Mouse (Mus musculus) stomach, postnatal 0 days (tissue): ENCODE results near the gene Ttll11. TPM values are rescaled to one million over a fixed set of nuclear protein-coding genes. Genes with fewer than 3 reads are reported as not detected.

Experiments used
- ATAC-seq: fragments of 200-750 bp; cut with Nextera tagmentation; 2 replicates; pipeline ENCODE4 v1.8.0; 2017; ENCODE audit not compliant: low FRiP score, low TSS enrichment
- DNase-seq: peaks from one replicate; pipeline ENCODE4 v3.0.0-alpha.2; 2016; ENCODE audit warnings: low spot score
- H3K27ac ChIP-seq: fragments of 300-500 bp; sonication (generic); replicated peaks from 2 replicates; pipeline ENCODE4 v1.5.1; 2014; ENCODE audit warnings: mild to moderate bottlenecking, control low read depth
- H3K27me3 ChIP-seq: fragments of 300-500 bp; sonication (generic); 2 replicates; pipeline ENCODE4 v1.6.1; 2014; ENCODE audit warnings: low read length; ENCODE audit not compliant: control insufficient read depth, insufficient read depth
- H3K36me3 ChIP-seq: fragments of 300-500 bp; sonication (generic); 2 replicates; pipeline ENCODE4 v1.6.1; 2014; ENCODE audit warnings: low read length, mixed read lengths; ENCODE audit not compliant: control insufficient read depth, insufficient read depth
- H3K4me1 ChIP-seq: fragments of 300-500 bp; sonication (generic); replicated peaks from 2 replicates; pipeline ENCODE4 v1.6.1; 2014; ENCODE audit warnings: antibody characterized with exemption; ENCODE audit not compliant: control insufficient read depth, insufficient read depth
- H3K4me2 ChIP-seq: fragments of 300-500 bp; sonication (generic); replicated peaks from 2 replicates; pipeline ENCODE4 v1.6.1; 2014; ENCODE audit warnings: low read depth, mild to moderate bottlenecking, control low read depth, moderate library complexity
- H3K4me3 ChIP-seq: fragments of 300-500 bp; sonication (generic); 2 replicates; pipeline ENCODE4 v1.5.1; 2014; ENCODE audit warnings: low read depth, low read length, control low read depth
- H3K9ac ChIP-seq: fragments of 300-500 bp; sonication (generic); 2 replicates; pipeline ENCODE4 v1.6.1; 2014; ENCODE audit warnings: mild to moderate bottlenecking, low read length, control low read depth, mixed read lengths
- H3K9me3 ChIP-seq: fragments of 300-500 bp; sonication (generic); 2 replicates; pipeline ENCODE4 v1.6.1; 2016; ENCODE audit warnings: low read length; ENCODE audit not compliant: control insufficient read depth
- CTCF ChIP-seq: IDR thresholded peaks from 2 replicates; pipeline ENCODE4 v1.5.1; 2016; ENCODE audit warnings: antibody characterized with exemption, low read depth, mild to moderate bottlenecking, moderate library complexity
- EP300 ChIP-seq: optimal IDR thresholded peaks from 2 replicates; pipeline ENCODE3; 2016; ENCODE audit warnings: antibody characterized with exemption
- WGBS: fragments of 180-500 bp; shearing (Covaris S2); extraction: QIAGEN DNeasy Blood & Tissue Kit; methylation state at CpG from one replicate; pipeline ENCODE4 v1.1.7; 2014; 5-methylcytosine and 5-hydroxymethylcytosine counted together
- polyA plus RNA-seq: library from polyadenylated mRNA; unstranded; fragments of >200 nt; fragmentation: Nextera tagmentation; extraction: Ambion mirVana; gene quantifications from 2 replicates; pipeline ENCODE4 v1.2.1, GENCODE M21; 2015

Ttll11 gene
- polyA plus RNA-seq, 1 experiment from 2014 or later = 0.55 TPM

DNA sequence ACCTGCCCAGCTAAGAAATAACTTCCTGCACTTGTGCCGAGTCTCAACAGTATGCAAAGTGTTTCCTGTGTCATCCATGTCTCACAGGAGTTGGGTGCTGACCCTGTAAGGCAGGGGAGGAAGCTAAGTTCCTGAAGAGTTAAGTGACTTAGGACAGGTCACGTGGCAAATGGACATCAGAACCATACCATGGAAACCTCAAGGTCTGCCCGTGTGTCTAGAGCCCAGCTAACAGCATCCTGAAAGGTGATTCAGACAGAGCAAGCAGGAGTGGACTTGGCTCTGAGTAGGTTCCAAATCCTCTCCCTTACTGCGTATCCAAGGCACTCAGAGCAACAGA, 80.6 kb downstream of the Ttll11 start:
- ATAC-seq (no peak), DNase-seq (no peak)
- H3K27me3 ChIP-seq = no peaks in the 10 kb centered on the region
- no peaks in the 10 kb centered on the region for H3K9me3 ChIP-seq
- H3K27ac ChIP-seq = no peak overlapping the region
- TF ChIP-seq EP300 = no peak
- TF ChIP-seq CTCF = no peak
- no peak overlapping the region for H3K4me2 ChIP-seq
- H3K36me3 ChIP-seq = no peaks in the 10 kb centered on the region
- H3K4me1 ChIP-seq = no peaks in the 10 kb centered on the region
- WGBS = 71% methylated on average over 4 of the region's 4 CpGs
- no peak overlapping the region for H3K9ac ChIP-seq
- no peak overlapping the region for H3K4me3 ChIP-seq

DNA sequence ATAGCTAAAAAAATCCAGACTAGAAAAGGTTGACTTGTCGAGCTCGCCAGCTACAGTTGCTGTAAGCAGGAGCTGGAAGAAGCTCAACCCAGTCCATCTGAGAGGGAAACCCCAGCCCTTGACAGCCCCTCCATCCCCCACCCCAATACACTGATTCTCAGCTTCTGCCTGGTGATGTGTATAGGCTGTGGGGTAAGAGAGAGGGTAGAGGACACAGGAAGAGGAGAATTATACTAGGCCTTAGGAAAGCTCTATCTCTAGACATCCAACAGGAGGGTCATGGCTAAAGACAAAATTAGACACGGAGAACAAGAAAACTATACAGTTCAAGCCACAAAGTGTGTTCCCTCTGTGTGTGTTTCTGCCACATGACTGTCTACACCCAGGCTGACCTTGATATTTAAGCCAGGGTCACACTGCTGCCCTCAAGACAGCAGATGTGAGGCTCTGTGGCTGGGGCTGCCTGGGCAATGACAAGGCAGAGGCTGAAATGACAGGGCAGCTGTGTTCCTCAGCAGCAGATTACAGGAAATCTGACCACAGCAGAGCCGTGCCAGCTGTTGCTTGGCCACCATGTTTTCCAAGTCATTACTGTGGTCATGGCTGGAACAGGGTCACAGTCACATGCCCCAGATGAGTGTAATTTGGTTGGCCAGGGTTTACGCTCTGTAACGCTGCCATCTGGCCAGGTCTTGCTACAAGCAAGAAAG, 81.1 kb downstream of the Ttll11 start:
- H3K36me3 ChIP-seq = no peaks in the 10 kb centered on the region
- H3K4me1 ChIP-seq = no peaks in the 10 kb centered on the region
- DNase-seq (no peak), ATAC-seq (0 out of 2 replicates have a peak, but pooled peaks have one; percentile 31)
- no peaks in the 10 kb centered on the region for H3K9me3 ChIP-seq
- no peak for TF ChIP-seq CTCF
- H3K4me2 ChIP-seq = no peak overlapping the region
- 73% methylated on average over 6 of the region's 6 CpGs for WGBS
- H3K27me3 ChIP-seq = no peaks in the 10 kb centered on the region
- H3K4me3 ChIP-seq = no peak overlapping the region
- no peak overlapping the region for H3K9ac ChIP-seq
- H3K27ac ChIP-seq = no peak overlapping the region

DNA sequence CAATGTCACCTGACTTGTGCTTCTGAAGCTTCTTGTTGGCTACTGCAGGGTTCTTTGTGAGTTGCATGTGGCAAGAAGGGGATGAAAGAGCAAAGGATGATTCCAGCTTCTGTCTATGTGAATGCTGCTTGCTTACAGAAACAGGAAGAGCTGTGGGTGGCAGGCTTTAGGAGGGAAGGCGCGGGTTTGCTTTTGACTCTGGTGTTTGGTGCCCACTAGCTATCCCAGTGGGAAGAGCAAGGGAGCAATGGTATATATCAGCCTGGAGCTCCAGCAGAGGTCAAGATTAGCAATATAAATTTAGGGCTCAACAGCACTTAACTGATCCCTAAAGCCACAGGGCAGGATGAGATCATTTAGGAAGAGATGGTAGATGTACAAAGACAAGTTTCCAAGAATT, 82.6 kb downstream of the Ttll11 start:
- 72% methylated on average over 2 of the region's 2 CpGs for WGBS
- ATAC-seq (no peak), DNase-seq (no peak)
- no peak overlapping the region for H3K4me3 ChIP-seq
- H3K36me3 ChIP-seq = no peaks in the 10 kb centered on the region
- H3K27ac ChIP-seq = no peak overlapping the region
- H3K4me1 ChIP-seq = no peaks in the 10 kb centered on the region
- no peaks in the 10 kb centered on the region for H3K9me3 ChIP-seq
- TF ChIP-seq EP300 (no peak), CTCF (peak; percentile 60)
- no peak overlapping the region for H3K9ac ChIP-seq
- H3K27me3 ChIP-seq = no peaks in the 10 kb centered on the region
- H3K4me2 ChIP-seq = no peak overlapping the region

DNA sequence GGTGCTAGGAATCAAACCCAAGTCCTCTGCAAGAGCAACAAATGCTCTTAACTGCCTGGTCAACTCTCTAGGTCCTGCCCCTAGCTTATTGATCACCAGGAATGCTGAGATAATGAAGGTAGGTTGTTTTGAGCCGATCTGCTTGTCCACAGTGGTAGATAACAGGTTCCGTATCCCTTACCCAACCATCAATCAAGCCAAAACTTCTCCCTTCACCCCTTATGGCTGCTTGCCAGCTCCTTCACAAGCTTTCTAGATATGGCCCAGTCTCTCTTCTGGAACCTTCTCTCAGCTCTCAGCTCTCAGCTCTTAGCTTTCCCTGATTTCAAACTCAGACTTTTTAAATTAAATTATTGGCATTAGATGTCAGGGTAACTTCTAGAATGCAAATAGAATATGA, 85.2 kb downstream of the Ttll11 start:
- WGBS = 52% methylated on average over 2 of the region's 2 CpGs

DNA sequence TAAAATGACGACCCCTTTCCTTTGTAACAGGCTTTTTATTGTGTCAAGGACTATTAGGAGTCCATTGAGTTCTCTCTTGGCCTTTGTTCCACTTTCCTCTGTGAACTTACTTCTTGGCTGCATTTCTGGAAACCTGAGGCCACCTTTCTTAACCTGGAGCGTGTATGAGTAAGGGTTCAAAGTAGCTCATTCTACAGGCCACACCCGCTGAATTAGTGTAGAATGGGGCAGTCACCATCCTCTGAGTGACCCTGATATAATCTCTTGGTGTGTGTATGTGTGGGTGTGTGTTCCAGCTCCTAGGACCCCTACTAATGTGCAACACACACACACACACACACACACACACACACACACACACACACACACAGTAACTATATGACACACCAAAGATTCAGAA, 89.1 kb downstream of the Ttll11 start:
- H3K9me3 ChIP-seq = no peaks in the 10 kb centered on the region
- H3K27ac ChIP-seq = no peak overlapping the region
- TF ChIP-seq EP300 = no peak
- no peak for TF ChIP-seq CTCF
- DNase-seq (no peak), ATAC-seq (peak; percentile 82; the same call in 1 of the 2 replicates)
- H3K9ac ChIP-seq = no peak overlapping the region
- WGBS = 65% methylated on average over 3 of the region's 3 CpGs
- H3K27me3 ChIP-seq = no peaks in the 10 kb centered on the region
- H3K4me2 ChIP-seq = no peak overlapping the region
- no peak overlapping the region for H3K4me3 ChIP-seq
- no peaks in the 10 kb centered on the region for H3K36me3 ChIP-seq
- H3K4me1 ChIP-seq = no peaks in the 10 kb centered on the region

More for the DNA sequence above, 85.2 kb downstream of the Ttll11 start:
- no peak overlapping the region for H3K4me2 ChIP-seq
- no peaks in the 10 kb centered on the region for H3K4me1 ChIP-seq
- ATAC-seq (no peak), DNase-seq (no peak)
- H3K27ac ChIP-seq = no peak overlapping the region
- no peak overlapping the region for H3K9ac ChIP-seq
- no peak for TF ChIP-seq CTCF
- no peak for TF ChIP-seq EP300
- H3K27me3 ChIP-seq = no peaks in the 10 kb centered on the region
- no peak overlapping the region for H3K4me3 ChIP-seq
- no peaks in the 10 kb centered on the region for H3K9me3 ChIP-seq
- no peaks in the 10 kb centered on the region for H3K36me3 ChIP-seq

DNA sequence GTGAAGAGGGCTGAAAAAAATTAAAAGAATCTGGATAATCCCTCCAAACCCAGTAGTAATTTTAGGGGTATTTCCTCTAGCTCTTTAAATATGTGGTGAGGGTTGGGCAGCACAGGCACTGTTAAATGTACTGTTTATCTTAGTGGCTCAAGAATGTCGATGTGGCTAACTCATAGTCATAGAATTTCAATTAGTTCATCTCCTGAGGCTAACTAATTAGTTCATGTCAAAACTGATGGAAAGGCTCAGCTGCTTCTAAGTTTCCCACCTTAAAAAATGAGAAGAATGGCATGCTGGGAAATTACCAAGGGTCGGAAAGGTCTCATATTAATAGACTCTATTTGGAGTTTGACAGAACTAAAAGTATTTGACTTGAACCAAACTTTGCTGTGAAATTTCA, 89.9 kb downstream of the Ttll11 start:
- no peak for ATAC-seq
- Histone ChIP-seq H3K9me3 (no peaks in the 10 kb centered on the region), H3K4me3 (no peak overlapping the region), H3K27ac (no peak overlapping the region), H3K9ac (no peak overlapping the region), H3K4me2 (no peak overlapping the region), H3K36me3 (no peaks in the 10 kb centered on the region), H3K27me3 (no peaks in the 10 kb centered on the region), H3K4me1 (no peaks in the 10 kb centered on the region)
- TF ChIP-seq EP300 (no peak), CTCF (no peak)
- DNase-seq = no peak
- 57% methylated on average over 2 of the region's 2 CpGs for WGBS
